Mouse (Mus musculus): Measurements from ENCODE around the gene Tmed8.

GRCm38 (mm10) chr12:87216053-87216452 lies 15.8 kb upstream of the Tmed8 start:
- TF ChIP-seq CTCF (IDR thresholded peaks at IDR 0.05; ENCODE audit: low read depth, low read length) (no peak), GATA1 (IDR thresholded peaks at IDR 0.05; ENCODE audit: borderline replicate concordance, low read length) (no peak), TAL1 (conservative IDR thresholded peaks at IDR 0.05; ENCODE audit: low read depth, low read length) (no peak), POLR2AphosphoS5 (IDR thresholded peaks at IDR 0.05; ENCODE audit: insufficient replicate concordance, low read depth, low read length) (no peak)

Measured in G1E (cell line).